Mouse (Mus musculus) heart, embryonic 14.5 days (tissue): ENCODE data around the gene Cep295nl. TPM values are rescaled to one million over a fixed set of nuclear protein-coding genes. Genes with fewer than 3 reads are reported as not detected.

Experiments
- ATAC-seq: fragments of 200-750 bp; cut with Nextera tagmentation; 2 replicates; pipeline ENCODE4 v1.8.0; 2017; ENCODE audit warnings: low read depth, moderate TSS enrichment; ENCODE audit not compliant: insufficient number of reproducible peaks, insufficient read depth, low FRiP score
- H3K27ac ChIP-seq, 2 experiments: fragments of 200-500 bp in 1 of 2; fragments of 300-500 bp in 1 of 2; sonication (generic) in 1 of 2; replicated peaks in 1 of 2; 2 replicates each; pipeline ENCODE4 v1.5.1; 2012 to 2014; ENCODE audit warnings: low read depth in 2 of 2, low read length in 2 of 2, control low read depth in 1 of 2, mild to moderate bottlenecking in 1 of 2, mixed read lengths in 1 of 2; ENCODE audit not compliant: control insufficient read depth in 1 of 2, insufficient read depth in 1 of 2
- H3K27me3 ChIP-seq: fragments of 300-500 bp; sonication (generic); 2 replicates; pipeline ENCODE4 v1.6.1; 2014; ENCODE audit warnings: mild to moderate bottlenecking, low read length, control low read depth; ENCODE audit not compliant: control insufficient read depth, insufficient read depth
- H3K36me3 ChIP-seq: fragments of 300-500 bp; sonication (generic); 2 replicates; pipeline ENCODE4 v1.6.1; 2014; ENCODE audit warnings: mild to moderate bottlenecking, control low read depth, low read length, mixed read lengths; ENCODE audit not compliant: control insufficient read depth, insufficient read depth
- H3K4me1 ChIP-seq, 2 experiments: fragments of 200-500 bp in 1 of 2; fragments of 300-500 bp in 1 of 2; sonication (generic) in 1 of 2; 2 replicates each; pipeline ENCODE4 v1.6.1; 2012 to 2014; ENCODE audit warnings: low read length in 2 of 2, control low read depth in 1 of 2, mixed read lengths in 1 of 2; ENCODE audit not compliant: control insufficient read depth in 2 of 2, insufficient read depth in 2 of 2
- H3K4me2 ChIP-seq: fragments of 300-500 bp; sonication (generic); 2 replicates; pipeline ENCODE4 v1.6.1; 2014; ENCODE audit warnings: mild to moderate bottlenecking, low read length
- H3K4me3 ChIP-seq, 2 experiments: fragments of 200-500 bp in 1 of 2; fragments of 300-500 bp in 1 of 2; sonication (generic) in 1 of 2; 2 replicates each; pipeline ENCODE4 v1.5.1; 2012 to 2014; ENCODE audit warnings: low read length in 2 of 2, mild to moderate bottlenecking in 2 of 2, control low read depth in 1 of 2, low read depth in 1 of 2, moderate library complexity in 1 of 2; ENCODE audit not compliant: control insufficient read depth in 1 of 2, insufficient read depth in 1 of 2
- H3K9ac ChIP-seq: fragments of 300-500 bp; sonication (generic); 2 replicates; pipeline ENCODE4 v1.6.1; 2014; ENCODE audit warnings: mild to moderate bottlenecking, low read length
- H3K9me3 ChIP-seq: fragments of 300-500 bp; sonication (generic); 2 replicates; pipeline ENCODE4 v1.6.1; 2016; ENCODE audit warnings: low read length, control low read depth; ENCODE audit not compliant: control insufficient read depth
- WGBS: fragments of 180-500 bp; shearing (Covaris S2); extraction: QIAGEN DNeasy Blood & Tissue Kit; methylation state at CpG from one replicate; pipeline ENCODE4 v1.1.7; 2014; 5-methylcytosine and 5-hydroxymethylcytosine counted together
- polyA plus RNA-seq: library from polyadenylated mRNA; unstranded; fragments of >200 nt; fragmentation: Nextera tagmentation; extraction: Ambion mirVana; gene quantifications from 2 replicates; pipeline ENCODE4 v1.2.1, GENCODE M21; 2014

Cep295nl gene
- polyA plus RNA-seq, 1 experiment from 2014 or later, result 0.45 TPM

DNA sequence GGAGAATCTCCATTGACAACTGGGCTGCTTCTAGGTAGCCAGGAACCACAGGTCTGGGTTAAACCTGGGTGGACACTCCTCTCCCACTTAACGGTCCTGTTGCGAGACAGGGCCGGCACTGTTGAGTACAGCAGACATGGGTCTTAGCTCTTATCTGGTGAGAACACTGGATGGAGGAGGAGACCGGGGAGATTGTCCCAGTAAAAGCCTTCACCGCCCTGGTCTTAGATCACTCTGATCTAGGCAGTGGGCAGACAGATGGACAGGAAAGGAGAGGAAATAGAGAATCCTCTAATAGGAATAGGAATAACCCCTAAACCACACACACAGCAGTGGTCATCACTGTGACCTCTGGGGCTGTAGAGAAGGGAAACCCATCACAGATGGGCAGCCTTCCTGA is 18.3 kb downstream of the Cep295nl start:
- H3K27me3 ChIP-seq, result no peaks in the 10 kb centered on the region
- 38% methylated on average over 5 of the region's 5 CpGs for WGBS
- H3K9ac ChIP-seq, result no peak overlapping the region
- H3K4me1 ChIP-seq, result peaks cover 24 to 30% of the 10 kb centered on the region in 2 experiments
- ATAC-seq, result no peak
- H3K9me3 ChIP-seq, result no peaks in the 10 kb centered on the region
- H3K4me3 ChIP-seq, result no peak overlapping the region
- peaks cover 15% of the 10 kb centered on the region for H3K36me3 ChIP-seq
- H3K27ac ChIP-seq, result peak overlapping the region; percentile 44 to 65; a peak in 3 of 4 replicates
- H3K4me2 ChIP-seq, result no peak overlapping the region

DNA sequence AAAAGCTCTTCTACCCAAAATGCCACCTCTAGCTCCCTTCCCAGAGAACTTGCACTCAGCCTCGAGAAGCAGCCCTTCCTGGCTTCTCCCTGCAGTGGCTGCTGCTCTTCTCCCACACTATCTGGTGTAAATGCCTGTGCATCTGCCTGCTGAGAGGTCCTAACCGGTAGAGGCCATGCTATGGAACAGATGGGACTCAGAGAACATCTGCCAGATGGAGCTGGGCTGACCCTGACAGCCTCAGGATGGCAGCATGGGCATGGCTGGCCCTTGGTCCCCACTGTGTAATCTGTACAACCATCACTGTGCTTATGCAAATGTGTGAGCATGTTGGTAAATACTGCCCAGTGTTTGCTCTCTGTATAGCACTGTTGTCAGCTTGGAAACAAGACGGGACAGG is 19.7 kb downstream of the Cep295nl start:
- ATAC-seq, result no peak
- H3K27me3 ChIP-seq, result no peaks in the 10 kb centered on the region
- 46% methylated on average over 3 of the region's 3 CpGs for WGBS

DNA sequence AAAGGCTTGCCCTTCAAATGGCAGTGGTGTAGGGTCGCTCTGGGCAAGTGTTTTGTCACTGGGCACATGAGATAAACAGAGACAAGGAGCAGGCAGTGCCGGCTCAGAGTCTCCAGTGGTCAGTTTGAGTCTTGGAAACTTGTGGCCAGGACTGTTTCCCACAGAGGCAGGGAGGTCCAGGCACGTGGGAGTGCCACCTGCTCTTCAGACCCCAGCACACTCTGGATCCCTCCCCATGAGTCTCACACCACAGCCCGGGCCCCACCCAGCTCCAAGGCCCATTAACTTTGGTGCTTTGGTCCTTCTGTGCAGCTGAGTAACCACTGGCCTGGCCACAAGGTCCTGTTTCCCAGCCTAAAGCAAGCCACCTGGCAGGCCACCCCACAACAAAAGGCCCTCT is 20.3 kb downstream of the Cep295nl start:
- peaks cover 18% of the 10 kb centered on the region for H3K36me3 ChIP-seq
- WGBS, result 51% methylated on average over 4 of the region's 4 CpGs
- no peak overlapping the region for H3K27ac ChIP-seq
- H3K4me3 ChIP-seq, result no peak overlapping the region
- no peak for ATAC-seq
- H3K27me3 ChIP-seq, result no peaks in the 10 kb centered on the region
- H3K4me1 ChIP-seq, result peaks cover 19 to 25% of the 10 kb centered on the region in 2 experiments
- H3K9me3 ChIP-seq, result no peaks in the 10 kb centered on the region
- no peak overlapping the region for H3K4me2 ChIP-seq
- no peak overlapping the region for H3K9ac ChIP-seq

More for the DNA sequence above, 19.7 kb downstream of the Cep295nl start:
- H3K4me2 ChIP-seq, result no peak overlapping the region
- H3K9me3 ChIP-seq, result no peaks in the 10 kb centered on the region
- no peak overlapping the region for H3K9ac ChIP-seq
- H3K36me3 ChIP-seq, result peaks cover 18% of the 10 kb centered on the region
- no peak overlapping the region for H3K4me3 ChIP-seq
- H3K4me1 ChIP-seq, result peaks cover 24 to 26% of the 10 kb centered on the region in 2 experiments
- no peak overlapping the region for H3K27ac ChIP-seq

DNA sequence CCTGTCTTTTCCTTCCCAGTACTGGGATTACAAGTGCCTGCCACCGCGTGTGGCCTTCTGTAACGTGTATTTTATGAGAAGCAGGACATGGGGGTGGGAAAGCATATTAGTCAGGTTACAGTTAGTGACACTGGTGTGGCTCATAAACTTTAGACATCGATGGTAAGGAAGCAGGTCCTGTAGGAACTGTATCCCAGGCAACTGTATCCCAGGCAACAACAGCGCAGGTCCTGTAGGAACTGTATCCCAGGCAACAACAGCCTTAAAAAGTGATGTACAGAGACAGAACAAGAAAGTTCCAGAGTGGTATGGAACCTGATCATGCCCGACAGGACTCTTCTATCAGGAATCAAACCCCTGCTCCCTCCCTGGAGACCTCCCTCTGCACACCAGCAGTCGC is 20.8 kb downstream of the Cep295nl start:
- WGBS, result 81% methylated on average over 7 of the region's 7 CpGs
- Histone ChIP-seq H3K4me1 (peaks cover 17 to 25% of the 10 kb centered on the region in 2 experiments), H3K4me3 (no peak overlapping the region), H3K27ac (no peak overlapping the region), H3K36me3 (peaks cover 20% of the 10 kb centered on the region), H3K9ac (no peak overlapping the region), H3K9me3 (no peaks in the 10 kb centered on the region), H3K4me2 (no peak overlapping the region), H3K27me3 (no peaks in the 10 kb centered on the region)
- no peak for ATAC-seq

DNA sequence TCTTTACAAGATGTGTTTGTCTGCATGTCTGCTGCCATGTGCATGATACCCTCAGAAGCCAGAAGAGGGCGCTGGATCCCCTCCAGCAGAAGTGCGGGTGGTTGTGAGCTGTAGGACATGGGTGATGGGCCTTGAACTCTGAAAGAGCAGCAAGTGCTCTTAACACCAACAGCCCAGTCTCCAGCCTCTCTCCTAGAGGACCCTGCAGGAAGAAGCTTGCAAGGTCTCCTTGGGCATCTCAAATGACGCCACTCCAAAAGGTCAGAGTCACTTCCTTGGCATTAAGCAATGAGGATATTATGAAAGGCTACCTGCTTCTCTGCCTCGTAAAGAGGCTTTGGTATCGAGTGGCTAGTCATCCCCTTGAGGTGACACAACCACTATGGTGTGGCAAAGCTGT is 23.6 kb downstream of the Cep295nl start:
- ATAC-seq, result no peak
- no peak overlapping the region for H3K4me3 ChIP-seq

DNA sequence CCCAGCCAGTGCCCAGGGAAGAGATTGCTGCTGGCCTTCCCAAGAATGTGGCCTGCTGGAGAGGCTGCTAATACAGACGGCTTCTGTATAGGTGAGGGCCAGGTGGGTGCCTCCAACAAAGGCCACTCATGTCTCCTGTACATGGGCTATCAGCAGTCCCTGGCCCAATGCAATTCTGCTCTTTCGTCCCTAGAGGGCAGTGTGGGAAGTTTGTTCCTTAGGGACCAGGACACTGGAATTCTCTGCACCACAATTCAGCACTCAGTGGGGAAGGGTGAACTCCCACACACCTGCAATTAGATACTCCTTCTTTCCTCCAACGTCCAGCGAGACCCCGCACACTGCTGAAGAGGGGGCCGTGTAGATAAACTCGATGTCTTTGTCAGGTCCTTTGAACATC is 25.2 kb downstream of the Cep295nl start:
- Histone ChIP-seq H3K9ac (no peak overlapping the region), H3K27ac (0 out of 4 replicates have a peak overlapping the region, but pooled peaks of 1 of the 2 experiments have one; percentile 24), H3K4me1 (peaks cover 6 to 18% of the 10 kb centered on the region in 2 experiments), H3K4me3 (no peak overlapping the region), H3K4me2 (no peak overlapping the region), H3K36me3 (peaks cover 47% of the 10 kb centered on the region), H3K27me3 (no peaks in the 10 kb centered on the region), H3K9me3 (no peaks in the 10 kb centered on the region)
- ATAC-seq, result no peak
- 7% methylated on average over 7 of the region's 7 CpGs for WGBS

More for the DNA sequence above, 23.6 kb downstream of the Cep295nl start:
- Histone ChIP-seq H3K9me3 (no peaks in the 10 kb centered on the region), H3K27ac (no peak overlapping the region), H3K9ac (no peak overlapping the region), H3K4me2 (no peak overlapping the region), H3K27me3 (no peaks in the 10 kb centered on the region), H3K36me3 (peaks cover 35% of the 10 kb centered on the region), H3K4me1 (peaks cover 6 to 18% of the 10 kb centered on the region in 2 experiments)
- WGBS, result 59% methylated on average over 5 of the region's 5 CpGs

DNA sequence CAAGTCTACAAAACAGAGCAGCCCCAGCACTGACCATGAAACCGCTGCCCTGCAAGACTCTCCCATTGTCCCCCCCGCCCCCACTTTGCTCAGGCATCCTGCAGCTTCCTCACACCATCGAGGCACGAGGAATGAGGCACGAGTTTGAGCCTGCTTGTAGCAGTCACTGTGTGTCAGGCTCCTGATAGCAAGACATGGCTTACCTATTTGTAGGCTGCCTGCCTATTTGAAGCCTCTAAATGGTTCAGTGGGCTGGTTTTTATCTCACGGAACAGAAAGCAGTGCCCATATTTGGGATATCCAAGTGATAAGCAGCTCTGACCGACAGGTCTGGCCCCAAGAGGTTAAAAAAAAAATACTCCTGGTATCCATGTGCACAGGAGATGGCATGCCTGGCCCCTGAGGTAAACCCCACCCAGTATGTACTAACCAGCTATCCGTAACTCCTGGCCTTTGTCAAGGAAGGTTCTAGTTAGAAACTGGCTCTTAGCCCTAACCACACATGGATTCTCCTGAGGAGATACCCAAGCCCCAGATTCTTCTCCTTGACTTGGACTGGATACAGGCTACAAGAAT is 26.0 kb downstream of the Cep295nl start:
- Histone ChIP-seq H3K4me2 (no peak overlapping the region), H3K27ac (peak overlapping the region; percentile 1 to 24; a peak in 1 of 4 replicates), H3K4me1 (peaks cover 6 to 18% of the 10 kb centered on the region in 2 experiments), H3K36me3 (peaks cover 55% of the 10 kb centered on the region), H3K9me3 (no peaks in the 10 kb centered on the region), H3K9ac (no peak overlapping the region), H3K4me3 (no peak overlapping the region), H3K27me3 (no peaks in the 10 kb centered on the region)
- ATAC-seq, result no peak
- WGBS, result 26% methylated on average over 8 of the region's 8 CpGs
